Mouse (Mus musculus) CH12.LX (cell line): ENCODE results near the gene Akap2. TPM values are rescaled to one million over a fixed set of nuclear protein-coding genes. Genes with fewer than 3 reads are reported as not detected.

Experiments
- DNase-seq: peaks from one replicate; pipeline ENCODE4 v3.0.0-alpha.2; 2013; ENCODE audit errors: extremely low read depth
- H3K27ac ChIP-seq: 2 replicates; pipeline ENCODE4 v1.5.1; 2012; ENCODE audit warnings: low read depth, mild to moderate bottlenecking, control low read depth, moderate library complexity; ENCODE audit not compliant: insufficient read depth
- H3K27me3 ChIP-seq: replicated peaks from 2 replicates; pipeline ENCODE3; 2012; ENCODE audit warnings: inconsistent platforms
- H3K36me3 ChIP-seq, 2 experiments: replicated peaks in 1 of 2; 2 replicates each; pipeline versions ENCODE3 to v1.6.1; 2012; ENCODE audit warnings: inconsistent platforms in 1 of 2, low read length in 1 of 2, mild to moderate bottlenecking in 1 of 2, mixed read lengths in 1 of 2, moderate library complexity in 1 of 2; ENCODE audit not compliant: control insufficient read depth in 1 of 2, insufficient read depth in 1 of 2
- H3K4me1 ChIP-seq, 2 experiments: 2 replicates each; pipeline ENCODE4 v1.6.1; 2012; ENCODE audit warnings: inconsistent platforms in 1 of 2, moderate library complexity in 1 of 2; ENCODE audit not compliant: insufficient read depth in 2 of 2, control insufficient read depth in 1 of 2
- H3K4me2 ChIP-seq: 2 replicates; pipeline ENCODE4 v1.6.1; 2012; ENCODE audit warnings: low read depth, mild to moderate bottlenecking, control low read depth; ENCODE audit not compliant: poor library complexity, insufficient read depth, severe bottlenecking
- H3K4me3 ChIP-seq, 3 experiments: fragments of 150-350 bp in 1 of 3; sonication (generic) in 1 of 3; replicated peaks in 1 of 3; 2 replicates each; pipeline versions ENCODE3 to v1.5.1; 2011 to 2012; ENCODE audit warnings: low read depth in 2 of 3, low read length in 2 of 3, mild to moderate bottlenecking in 2 of 3, moderate library complexity in 2 of 3, control low read depth in 1 of 3, improper control_type of control experiment in 1 of 3, inconsistent platforms in 1 of 3, mixed read lengths in 1 of 3; ENCODE audit not compliant: poor library complexity in 1 of 3
- H3K79me2 ChIP-seq: replicated peaks from 2 replicates; pipeline ENCODE4 v1.6.1; 2012; ENCODE audit warnings: mild to moderate bottlenecking, moderate library complexity; ENCODE audit not compliant: control insufficient read depth, poor library complexity, insufficient read depth, severe bottlenecking; ENCODE audit errors: extremely low read depth
- H3K9ac ChIP-seq: 2 replicates; pipeline ENCODE4 v1.6.1; 2012; ENCODE audit warnings: low read depth, mild to moderate bottlenecking, control low read depth, moderate library complexity; ENCODE audit not compliant: insufficient read depth
- H3K9me3 ChIP-seq: replicated peaks from 2 replicates; pipeline ENCODE3; 2012; ENCODE audit warnings: low read length, inconsistent platforms, mixed read lengths
- CHD1 ChIP-seq: IDR thresholded peaks from 2 replicates; pipeline ENCODE4 v1.6.1; 2012; ENCODE audit warnings: low read depth, low read length, improper control_type of control experiment, inconsistent platforms
- CHD2 ChIP-seq: IDR thresholded peaks from 2 replicates; pipeline ENCODE4 v1.6.1; 2011; ENCODE audit warnings: low read length, improper control_type of control experiment
- CTCF ChIP-seq, 2 experiments: IDR thresholded peaks in 1 of 2; conservative IDR thresholded peaks in 1 of 2; 2 replicates each; pipeline ENCODE4 v1.5.1; 2011 to 2012; ENCODE audit warnings: low read depth in 2 of 2, low read length in 2 of 2, improper control_type of control experiment in 1 of 2, inconsistent platforms in 1 of 2, mild to moderate bottlenecking in 1 of 2, moderate library complexity in 1 of 2
- EP300 ChIP-seq: IDR thresholded peaks from 2 replicates; pipeline ENCODE4 v1.6.1; 2011; ENCODE audit warnings: low read length, improper control_type of control experiment
- ETS1 ChIP-seq: conservative IDR thresholded peaks from 2 replicates; pipeline ENCODE4 v1.6.1; 2012; ENCODE audit warnings: low read depth, mild to moderate bottlenecking, inconsistent platforms, low read length, improper control_type of control experiment, moderate library complexity
- GABPA ChIP-seq: IDR thresholded peaks from 2 replicates; pipeline ENCODE4 v1.6.1; 2012; ENCODE audit warnings: low read depth, low read length, improper control_type of control experiment, inconsistent platforms; ENCODE audit not compliant: insufficient replicate concordance
- JUND ChIP-seq: conservative IDR thresholded peaks from 2 replicates; pipeline ENCODE4 v1.6.1; 2011; ENCODE audit warnings: low read depth, low read length, improper control_type of control experiment
- KAT2A ChIP-seq: IDR thresholded peaks from 2 replicates; pipeline ENCODE4 v1.6.1; 2012; ENCODE audit warnings: low read length, improper control_type of control experiment, inconsistent platforms; ENCODE audit not compliant: insufficient replicate concordance
- MAZ ChIP-seq: IDR thresholded peaks from 2 replicates; pipeline ENCODE4 v1.6.1; 2012; ENCODE audit warnings: low read depth, mild to moderate bottlenecking, inconsistent platforms, low read length, improper control_type of control experiment, moderate library complexity
- MXI1 ChIP-seq: IDR thresholded peaks from 2 replicates; pipeline ENCODE4 v1.6.1; 2011; ENCODE audit warnings: mild to moderate bottlenecking, low read depth, low read length, improper control_type of control experiment
- POLR2A ChIP-seq: IDR thresholded peaks from 2 replicates; pipeline ENCODE4 v1.6.1; 2011; ENCODE audit warnings: low read depth, mild to moderate bottlenecking, improper control_type of control experiment, low read length
- POLR2AphosphoS2 ChIP-seq: IDR thresholded peaks from 2 replicates; pipeline ENCODE4 v1.6.1; 2011; ENCODE audit warnings: low read depth, low read length, improper control_type of control experiment
- SIN3A ChIP-seq: IDR thresholded peaks from 2 replicates; pipeline ENCODE4 v1.6.1; 2012; ENCODE audit warnings: low read length, improper control_type of control experiment, inconsistent platforms
- SMC3 ChIP-seq: IDR thresholded peaks from 2 replicates; pipeline ENCODE4 v1.6.1; 2011; ENCODE audit warnings: low read depth, low read length, improper control_type of control experiment
- TCF12 ChIP-seq: IDR thresholded peaks from 2 replicates; pipeline ENCODE4 v1.6.1; 2014; ENCODE audit warnings: low read depth, mild to moderate bottlenecking, inconsistent platforms, low read length, improper control_type of control experiment
- USF1 ChIP-seq: IDR thresholded peaks from 2 replicates; pipeline ENCODE4 v1.6.1; 2014; ENCODE audit warnings: low read depth, mild to moderate bottlenecking, inconsistent platforms, low read length, improper control_type of control experiment
- USF2 ChIP-seq: conservative IDR thresholded peaks from 2 replicates; pipeline ENCODE4 v1.6.1; 2011; ENCODE audit warnings: low read depth, low read length, improper control_type of control experiment
- dilution Hi-C: fragments of 300-500 bp; cut with MboI; formaldehyde crosslinking; loops from 2 replicates; pipeline ENCODE4 v1.14.3; 2020; ENCODE audit warnings: low sequenced_read_pairs; ENCODE audit not compliant: extremely low pct_unique_long_range_greater_than_20kb, extremely low pct_ligation_motif_present
- in situ Hi-C: fragments of 300-500 bp; cut with MboI; formaldehyde crosslinking; loops from 3 replicates; pipeline ENCODE4 v1.14.3; 2019; ENCODE audit warnings: low sequenced_read_pairs, low pct_ligation_motif_present, low pct_unique_long_range_greater_than_20kb, mixed read lengths
- polyA plus RNA-seq: library from polyadenylated mRNA; unstranded; fragments of >175 nt; gene quantifications from 2 replicates; pipeline ENCODE4 v1.2.1, GENCODE M21; 2012; ENCODE audit warnings: low read depth; ENCODE audit not compliant: insufficient read length
- total RNA-seq, 2 experiments: library from RNA; depleted of rRNA; stranded (reverse); fragments of 300-350 nt in 1 of 2; fragments of >200 nt in 1 of 2; gene quantifications; 2 replicates each; pipeline ENCODE4 v1.2.3; 2012 to 2014

Gene Akap2
- total and polyA plus RNA-seq, 3 experiments: 0.25 TPM; not detected in 2

DNA sequence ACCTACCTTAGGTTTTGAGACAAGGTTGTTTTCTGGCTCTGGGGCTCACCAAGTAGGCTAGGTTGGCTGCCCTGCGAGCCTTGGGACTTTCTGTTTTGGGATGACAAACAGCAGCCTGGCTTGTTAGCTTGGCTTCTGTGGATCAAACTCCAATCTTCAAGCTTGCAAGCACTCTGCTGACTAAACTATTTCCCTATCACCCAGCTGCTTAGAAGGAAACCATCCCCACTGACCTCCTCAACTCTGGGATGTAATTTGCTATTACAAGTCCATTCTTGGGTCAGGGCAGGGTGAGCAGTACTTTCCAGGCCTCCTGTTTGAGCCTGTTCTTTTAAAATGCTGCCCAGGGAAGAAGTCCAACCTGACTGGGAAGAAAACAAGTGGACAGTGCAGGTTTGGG lies 47.5 kb downstream of the Akap2 start:
- TF ChIP-seq USF2: no peak
- TF ChIP-seq POLR2AphosphoS2: no peak
- no peak for TF ChIP-seq MAZ
- TF ChIP-seq KAT2A: no peak
- TF ChIP-seq SIN3A: no peak
- TF ChIP-seq CHD2: no peak
- no peak for TF ChIP-seq JUND
- no peak for TF ChIP-seq MXI1
- no peak for TF ChIP-seq CTCF (conservative IDR thresholded peaks at IDR 0.05 in 1 of 2, IDR thresholded peaks at IDR 0.05 in 1 of 2; ENCODE audit: low read depth in 2 of 2, low read length in 2 of 2)
- no peak for TF ChIP-seq EP300
- dilution Hi-C loops: no loop called here
- 0 out of 4 replicates have a peak, but pooled peaks cover 0 to under 1% of the 10 kb centered on the region in 2 experiments for H3K4me1 ChIP-seq
- H3K9ac ChIP-seq: no peak overlapping the region
- H3K36me3 ChIP-seq: no peaks in the 10 kb centered on the region
- no peak overlapping the region for H3K4me3 ChIP-seq
- no peak overlapping the region for H3K4me2 ChIP-seq
- no peak for DNase-seq
- H3K27ac ChIP-seq: no peak overlapping the region
- in situ Hi-C loops: no loop called here
- no peaks in the 10 kb centered on the region for H3K27me3 ChIP-seq
- no peaks in the 10 kb centered on the region for H3K79me2 ChIP-seq
- no peaks in the 10 kb centered on the region for H3K9me3 ChIP-seq

DNA sequence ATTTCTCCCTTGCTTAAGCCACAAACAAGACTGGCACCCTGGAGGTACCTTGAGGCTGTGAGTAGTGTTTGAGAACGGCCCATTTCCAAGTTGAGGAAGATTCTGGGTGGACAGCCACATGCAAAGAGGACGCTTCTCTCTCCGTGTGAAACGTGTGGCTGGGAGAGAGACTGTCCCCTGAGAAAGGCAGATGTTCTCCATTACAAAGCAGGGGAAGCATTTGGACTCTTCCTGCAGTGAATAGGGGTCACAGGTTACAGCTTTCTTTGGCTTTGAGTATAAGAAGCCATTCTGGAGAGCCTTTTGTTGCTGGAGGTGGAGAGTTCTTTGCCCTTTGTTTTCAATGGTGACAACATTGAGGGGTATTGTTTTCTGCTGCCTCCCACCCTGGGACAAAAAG lies 48.3 kb downstream of the Akap2 start:
- Histone ChIP-seq H3K4me3 (no peak overlapping the region), H3K27ac (no peak overlapping the region), H3K9me3 (no peaks in the 10 kb centered on the region), H3K4me1 (peaks cover 0 to 7% of the 10 kb centered on the region in 2 experiments; a peak in 1 of 4 replicates), H3K27me3 (no peaks in the 10 kb centered on the region), H3K9ac (no peak overlapping the region), H3K4me2 (no peak overlapping the region), H3K79me2 (no peaks in the 10 kb centered on the region), H3K36me3 (no peaks in the 10 kb centered on the region)
- TF ChIP-seq CTCF (conservative IDR thresholded peaks at IDR 0.05 in 1 of 2, IDR thresholded peaks at IDR 0.05 in 1 of 2; ENCODE audit: low read depth in 2 of 2, low read length in 2 of 2) (no peak), USF1 (no peak), CHD1 (no peak), MAZ (no peak), ETS1 (no peak), JUND (no peak), POLR2AphosphoS2 (no peak), SMC3 (no peak), POLR2A (no peak), TCF12 (no peak)
- dilution Hi-C loops (no loop called here), in situ Hi-C loops (no loop called here)
- no peak for DNase-seq

DNA sequence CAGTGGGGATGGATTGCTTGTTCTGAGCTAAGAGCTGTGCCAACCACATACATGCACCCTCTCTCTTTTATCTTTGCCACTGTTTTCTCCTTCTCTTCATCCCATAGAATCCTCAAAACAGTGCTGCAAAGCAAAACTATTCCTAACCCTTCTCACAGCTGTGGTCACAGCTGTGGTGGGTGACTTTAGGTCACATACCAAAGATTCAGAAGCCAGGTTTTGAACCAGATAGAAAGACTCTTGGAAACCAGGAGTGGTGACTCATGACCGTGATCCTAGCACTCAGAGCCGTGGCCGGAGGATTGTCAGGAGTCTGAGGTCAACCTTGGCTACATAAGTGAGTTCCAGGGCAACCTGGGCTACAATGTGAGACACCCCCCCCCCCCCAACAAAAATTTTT lies 51.5 kb downstream of the Akap2 start:
- no peaks in the 10 kb centered on the region for H3K27me3 ChIP-seq
- no peaks in the 10 kb centered on the region for H3K36me3 ChIP-seq
- peaks cover 6 to 13% of the 10 kb centered on the region in 2 experiments; a peak in 3 of 4 replicates for H3K4me1 ChIP-seq
- no peak overlapping the region for H3K4me3 ChIP-seq
- dilution Hi-C loops (no loop called here), in situ Hi-C loops (no loop called here)
- no peak overlapping the region for H3K27ac ChIP-seq
- H3K4me2 ChIP-seq: no peak overlapping the region
- H3K9ac ChIP-seq: no peak overlapping the region
- DNase-seq: no peak
- no peaks in the 10 kb centered on the region for H3K79me2 ChIP-seq
- TF ChIP-seq GABPA: no peak
- H3K9me3 ChIP-seq: no peaks in the 10 kb centered on the region
